Mouse (Mus musculus) gastrocnemius, adult 8-10 months (tissue): ENCODE results near the gene Fuz. TPM values are rescaled to one million over a fixed set of nuclear protein-coding genes. Genes with fewer than 3 reads are reported as not detected.

ENCODE experiments used
- DNase-seq, 2 experiments: peaks; one replicate each; pipeline ENCODE4 v3.0.0; 2022; ENCODE audit warnings: low spot score in 2 of 2
- total RNA-seq, 4 experiments: library from RNA; stranded (reverse); gene quantifications; 2 replicates each; pipeline ENCODE4 v1.2.4; 2022

The Fuz gene
- total RNA-seq, 4 experiments from 2014 or later, result 17.4 to 27.1 (median 18.7) TPM

DNA sequence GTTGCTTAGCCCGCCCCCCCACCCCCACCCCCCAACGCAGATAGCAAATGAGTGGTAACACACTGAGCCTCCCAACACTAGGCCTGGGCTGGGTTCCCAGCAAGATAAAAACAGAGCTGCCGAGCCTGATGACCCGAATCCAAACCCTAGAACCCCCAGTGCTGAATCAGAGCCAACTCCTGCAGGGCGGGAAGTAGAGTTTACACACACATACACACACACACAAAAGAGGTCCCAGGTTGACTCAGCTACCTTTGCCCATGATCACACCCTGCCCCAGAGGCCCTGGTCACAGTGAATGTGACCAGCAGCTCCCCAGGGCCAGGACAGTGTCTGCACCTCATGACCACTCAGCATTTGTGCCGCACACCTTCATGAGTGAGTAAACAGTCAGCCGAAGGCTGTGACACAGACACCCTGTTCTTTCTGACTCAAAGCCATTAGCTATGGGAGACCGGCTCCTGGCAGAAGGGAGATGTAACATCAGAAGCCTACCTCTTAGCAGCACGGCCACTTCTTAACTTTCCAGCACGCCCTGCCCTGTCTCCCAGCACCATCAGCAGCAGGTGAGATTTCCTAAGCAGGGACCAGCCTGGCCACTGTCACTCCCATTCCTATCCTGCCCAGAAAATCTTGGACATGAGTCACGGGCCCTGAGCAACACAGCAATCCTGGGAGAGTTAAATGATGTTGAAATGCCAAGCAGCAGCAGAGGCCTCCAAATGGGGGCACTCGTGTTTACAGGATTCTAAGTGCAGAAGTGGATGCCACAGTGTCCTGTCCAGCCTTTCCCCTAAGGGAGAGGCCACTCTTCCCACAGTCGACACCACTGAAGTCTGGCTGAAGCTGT is 7.4 kb upstream of the Fuz start:
- DNase-seq, result no peak

DNA sequence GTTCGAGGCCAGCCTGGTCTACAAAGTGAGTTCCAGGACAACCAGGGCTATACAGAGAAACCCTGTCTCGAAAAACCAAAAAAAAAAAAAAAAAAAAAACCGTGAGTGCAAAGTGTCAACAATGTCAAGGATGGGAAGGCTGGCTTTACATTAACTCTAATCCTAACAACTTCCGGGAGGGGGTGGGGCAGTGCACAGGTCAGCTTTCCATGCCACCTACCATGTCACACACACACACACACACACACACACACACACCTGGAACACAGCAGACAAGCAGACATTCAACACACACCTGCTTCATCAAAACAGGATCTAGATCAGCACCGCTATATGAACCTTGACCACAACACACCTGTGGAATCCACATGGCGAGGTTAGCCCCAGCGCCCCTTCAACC is 5.7 kb upstream of the Fuz start:
- no peak for DNase-seq

- DNase-seq, result no peak
These were observed 5.1 kb upstream of the Fuz start for GRCm38 (mm10) chr7:44890737-44891136.

DNA sequence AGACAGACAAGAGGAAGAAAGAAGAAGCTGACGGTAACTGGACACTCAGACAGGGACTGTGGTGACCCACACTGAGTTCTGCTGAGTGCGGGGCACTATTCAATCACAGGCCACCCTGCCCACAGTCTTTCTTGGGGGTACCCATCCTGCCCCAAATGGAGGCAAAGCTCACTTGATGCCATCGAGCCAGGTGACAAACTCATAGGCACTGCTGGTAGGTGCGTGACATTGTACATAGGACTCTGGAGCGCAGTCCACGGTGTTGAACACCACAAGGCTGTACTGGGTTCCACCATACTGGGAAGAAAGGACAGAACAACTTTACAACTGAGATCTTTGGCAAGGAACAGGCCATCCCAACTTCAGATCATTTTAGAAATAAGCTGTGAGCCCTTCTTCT is 4.3 kb upstream of the Fuz start:
- DNase-seq, result no peak

GRCm38 (mm10) chr7:44892276-44892921 is 3.5 kb upstream of the Fuz start, which contains the start of gene Med25:
Gene Med25 (minus strand): TSS chr7:44892712.
- DNase-seq, result peak; percentile 77 to 88

- DNase-seq, result no peak
These were observed 2.7 kb upstream of the Fuz start for GRCm38 (mm10) chr7:44893197-44893596.

DNA sequence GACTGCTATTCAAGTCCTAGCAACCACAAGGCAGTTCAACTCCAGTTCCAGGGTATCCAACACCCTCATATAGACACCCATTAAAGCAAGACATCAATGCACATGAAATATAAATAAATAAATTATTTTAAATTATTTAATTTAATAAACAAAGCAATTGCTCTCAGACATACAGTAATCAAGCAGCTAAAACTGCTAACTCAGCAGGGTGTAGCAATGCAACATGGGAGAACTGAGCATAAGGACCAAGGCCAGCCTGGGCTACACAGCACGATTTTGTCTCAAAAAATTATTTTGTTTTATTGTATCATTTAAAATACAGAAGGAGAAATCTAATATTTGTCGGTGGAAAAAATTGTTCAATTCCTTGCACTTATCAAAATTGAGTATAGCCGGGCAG is 1.7 kb upstream of the Fuz start:
- no peak for DNase-seq

- DNase-seq, result no peak
These were observed 680 bp upstream of the Fuz start for GRCm38 (mm10) chr7:44895206-44895592.

DNA sequence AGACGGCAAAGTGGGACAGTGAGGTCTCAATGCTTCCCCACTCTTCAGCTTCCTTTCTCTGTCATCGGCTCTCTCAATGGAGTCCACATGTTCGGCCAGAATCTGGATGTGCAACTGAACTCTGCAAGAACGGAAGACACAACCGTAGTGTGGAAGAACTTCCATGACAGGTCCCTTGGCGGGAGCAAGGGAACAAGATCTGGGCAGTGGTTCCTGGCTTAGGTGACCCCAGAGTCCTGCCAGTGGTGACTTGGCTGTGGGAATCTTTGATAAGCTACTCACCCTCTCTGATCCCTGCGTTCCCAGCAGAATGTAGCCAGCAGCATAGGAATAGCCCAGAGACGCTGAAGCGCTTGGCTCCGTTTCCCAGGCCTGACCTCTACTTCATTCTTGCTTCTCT is 620 bp downstream of the Fuz start:
- DNase-seq, result no peak

DNA sequence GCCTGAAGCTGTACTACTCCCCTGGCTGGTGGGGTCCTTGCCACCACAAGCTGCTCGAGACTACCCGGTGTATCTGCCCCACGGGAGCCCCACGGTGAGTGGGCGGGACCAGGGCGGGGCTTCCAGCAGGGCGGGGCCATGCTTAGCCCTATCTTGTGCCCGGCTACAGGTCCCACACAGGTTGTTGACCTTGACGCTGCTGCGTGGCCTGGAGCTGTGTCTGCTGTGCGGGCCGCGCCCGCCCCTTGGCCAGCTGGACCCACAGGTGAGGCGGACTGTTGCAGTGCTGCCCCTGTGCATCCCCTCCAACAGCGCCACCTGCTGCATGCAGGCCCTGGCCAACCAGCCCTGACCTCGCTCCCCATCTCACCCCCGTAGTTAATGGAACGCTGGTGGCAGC is 2.7 kb downstream of the Fuz start:
- DNase-seq, result no peak

GRCm38 (mm10) chr7:44900632-44901031 is 4.8 kb downstream of the Fuz start:
- no peak for DNase-seq

DNA sequence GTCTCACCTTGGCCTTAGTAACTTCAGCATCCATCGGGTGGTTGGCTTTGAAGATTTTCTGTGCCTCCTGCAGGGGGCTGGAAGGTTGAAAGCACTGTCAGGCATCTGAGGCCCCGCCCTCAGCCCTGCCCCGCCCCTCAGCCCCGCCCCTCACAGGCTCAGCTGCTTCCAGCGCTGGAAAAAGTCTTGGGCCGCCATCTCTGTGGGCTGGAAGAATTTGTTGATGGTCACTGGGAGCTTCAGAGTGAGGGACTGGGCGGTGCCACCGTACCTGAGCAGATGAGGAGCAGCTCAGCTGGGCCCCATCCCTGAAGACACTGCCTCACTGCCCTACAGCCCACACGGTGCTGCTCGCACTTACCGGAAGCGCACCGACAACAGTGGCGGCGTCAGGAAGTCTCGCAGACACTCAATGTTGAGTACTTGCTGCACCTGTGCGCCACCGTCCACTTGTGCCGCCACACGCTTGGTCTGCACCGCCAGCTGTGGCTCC is 5.4 kb downstream of the Fuz start:
- no peak for DNase-seq

- no peak for DNase-seq
These were observed 9.6 kb downstream of the Fuz start for GRCm38 (mm10) chr7:44905430-44905829.

GRCm38 (mm10) chr7:44908706-44909476 is 13.0 kb downstream of the Fuz start:
- no peak for DNase-seq

- peak in 1 of 2 experiments; percentile 4 for DNase-seq
These were observed 18.5 kb downstream of the Fuz start for GRCm38 (mm10) chr7:44914396-44914795.

GRCm38 (mm10) chr7:44915314-44915713 is 19.4 kb downstream of the Fuz start:
- no peak for DNase-seq

- peak in 1 of 2 experiments; percentile 1 for DNase-seq
These were observed 20.3 kb downstream of the Fuz start for GRCm38 (mm10) chr7:44916191-44916590.

DNA sequence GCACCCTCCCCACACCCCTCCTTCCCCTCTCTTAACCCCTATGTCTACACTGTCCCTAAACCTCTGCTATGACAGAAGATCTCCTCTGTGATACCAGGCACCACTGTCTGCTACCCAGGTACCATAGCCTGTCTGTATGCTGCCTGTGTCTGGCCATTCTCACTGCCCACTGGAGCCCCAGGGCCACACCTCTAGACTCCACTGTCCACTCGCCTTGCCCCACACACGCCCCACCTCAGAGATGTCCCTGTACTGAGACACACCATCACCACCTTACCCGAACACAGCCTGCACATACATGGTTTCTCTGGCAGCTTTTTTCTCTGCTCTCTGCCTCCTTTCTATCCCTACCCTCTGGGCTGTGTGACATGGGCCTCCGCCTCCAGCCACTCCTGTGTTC is 21.0 kb downstream of the Fuz start:
- DNase-seq, result no peak

GRCm38 (mm10) chr7:44918219-44918618 is 22.3 kb downstream of the Fuz start:
- DNase-seq, result no peak

DNA sequence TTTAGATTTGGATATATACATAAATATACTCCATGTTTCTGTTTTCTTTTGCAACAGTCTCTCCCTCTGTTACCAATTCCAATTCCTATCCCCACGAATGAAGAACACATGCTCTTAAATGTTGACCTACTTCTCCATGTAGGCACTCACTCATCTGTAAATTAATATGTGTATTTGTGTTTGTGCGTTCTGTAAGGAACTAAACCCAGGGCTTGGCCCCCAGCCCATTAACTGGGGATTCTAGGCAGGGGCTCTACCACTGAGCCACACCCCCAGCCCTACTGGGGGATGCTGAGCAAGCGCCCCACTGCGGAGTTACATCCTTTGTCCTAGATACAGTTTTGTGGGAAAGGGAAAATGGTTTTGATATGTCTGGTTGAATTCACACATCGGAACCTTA is 23.2 kb downstream of the Fuz start:
- DNase-seq, result no peak

GRCm38 (mm10) chr7:44922530-44922929 is 26.7 kb downstream of the Fuz start:
- DNase-seq, result no peak

DNA sequence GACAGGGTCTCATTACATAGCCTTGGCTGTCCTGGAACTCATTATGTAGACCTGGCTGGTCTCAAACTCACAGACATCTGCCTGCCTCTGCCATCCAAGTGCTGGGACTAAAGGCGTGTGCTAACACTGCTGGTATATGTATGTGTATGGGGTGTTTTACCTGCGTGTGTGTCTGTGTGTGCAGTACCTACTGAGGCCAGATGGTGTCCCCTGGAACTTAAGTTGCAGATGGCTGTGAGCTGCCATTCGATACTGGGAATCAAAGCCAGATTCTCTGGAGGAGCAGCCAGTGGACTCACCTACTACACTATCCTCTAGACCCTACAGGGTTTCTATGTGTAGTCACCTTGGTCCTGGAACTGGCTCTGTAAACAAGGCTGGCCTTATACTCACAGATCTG is 29.6 kb downstream of the Fuz start:
- no peak for DNase-seq
